Mouse (Mus musculus): ENCODE results near the gene Abca13. TPM values are rescaled to one million over a fixed set of nuclear protein-coding genes. Genes with fewer than 3 reads are reported as not detected.
"Not testable (repeated sequence)": the region's sequence is repeated elsewhere in the genome, so short reads cannot be mapped to it uniquely, and the experiment has no call there.

Abca13 gene
- polyA plus RNA-seq, 1 experiment from 2014 or later: 0.01 TPM

DNA sequence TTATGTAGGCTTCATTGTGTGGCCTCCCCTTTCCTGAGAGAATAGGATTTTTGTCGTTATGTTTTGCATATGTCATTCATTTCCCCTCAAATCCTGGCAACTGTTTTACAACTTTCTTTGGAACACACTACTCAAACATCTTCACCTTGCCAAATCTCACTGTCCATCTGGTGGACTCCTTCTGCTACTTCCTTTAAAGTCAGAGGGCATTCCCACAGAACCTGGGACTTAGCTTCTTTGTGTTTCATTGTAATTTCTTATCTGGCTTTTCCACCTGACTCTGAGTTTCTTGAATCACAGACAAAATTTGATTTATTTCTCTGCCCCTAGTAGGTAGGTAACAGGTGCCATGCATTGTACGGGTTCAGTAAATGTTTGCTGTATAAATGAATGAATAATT is 248.0 kb downstream of the Abca13 start:
- Histone ChIP-seq H3K9ac (replicated peaks) (no peak overlapping the region), H3K27ac (replicated peaks) (no peak overlapping the region), H3K4me2 (replicated peaks) (no peak overlapping the region), H3K4me1 (peaks cover 6% of the 10 kb centered on the region), H3K36me3 (no peaks in the 10 kb centered on the region), H3K27me3 (no peaks in the 10 kb centered on the region), H3K9me3 (no peaks in the 10 kb centered on the region), H3K4me3 (no peak overlapping the region)
- 61% methylated on average over 2 of the region's 2 CpGs for WGBS
- no peak for ATAC-seq (replicated peaks)

DNA sequence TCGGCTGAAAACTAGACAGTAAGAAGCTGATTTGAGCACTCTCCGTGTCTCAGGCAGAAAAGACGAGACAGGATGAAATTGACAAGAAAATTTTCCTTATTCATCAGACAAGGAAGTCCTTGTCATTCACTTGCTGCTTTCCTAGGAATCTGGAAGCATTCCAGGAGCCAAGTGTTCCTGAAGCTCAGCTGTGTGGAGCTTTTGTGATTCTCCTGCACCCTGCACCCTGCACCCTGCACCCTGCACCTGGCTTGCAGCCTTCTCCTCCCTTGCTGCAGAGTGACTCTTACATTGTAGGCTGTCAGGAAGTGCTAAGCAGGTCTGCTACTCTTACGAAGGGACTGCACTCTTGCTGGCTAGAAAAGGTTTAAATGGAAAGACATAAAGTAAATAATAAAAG is 249.4 kb downstream of the Abca13 start:
- Histone ChIP-seq H3K27ac (replicated peaks) (peak overlapping the region; percentile 36), H3K4me3 (no peak overlapping the region), H3K27me3 (no peaks in the 10 kb centered on the region), H3K4me2 (replicated peaks) (no peak overlapping the region), H3K4me1 (peaks cover 6% of the 10 kb centered on the region), H3K9ac (replicated peaks) (no peak overlapping the region), H3K36me3 (no peaks in the 10 kb centered on the region), H3K9me3 (no peaks in the 10 kb centered on the region)
- peak; percentile 80 for ATAC-seq (replicated peaks)
- 24% methylated on average over 4 of the region's 4 CpGs for WGBS

DNA sequence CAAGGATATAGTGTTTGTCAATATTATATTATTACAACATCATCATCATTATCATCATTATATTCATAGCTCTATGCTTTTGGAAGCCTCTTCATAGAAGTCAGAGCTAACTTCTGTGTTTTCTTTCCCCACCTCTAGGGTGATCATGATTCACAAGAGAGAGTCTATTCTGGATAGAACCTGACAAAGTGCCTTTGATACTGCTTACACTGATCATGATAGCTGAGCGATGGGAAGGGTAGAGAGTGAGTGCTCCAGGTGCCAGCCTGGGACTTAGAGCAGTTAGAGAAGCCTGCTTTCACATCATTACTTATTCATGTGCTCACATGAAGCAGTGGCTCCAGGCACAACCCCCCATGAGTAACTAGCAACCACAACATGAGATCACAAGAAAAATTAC is 280.7 kb downstream of the Abca13 start:
- ATAC-seq (replicated peaks): no peak
- Histone ChIP-seq H3K4me1 (no peaks in the 10 kb centered on the region), H3K36me3 (no peaks in the 10 kb centered on the region), H3K27me3 (no peaks in the 10 kb centered on the region), H3K9me3 (no peaks in the 10 kb centered on the region), H3K9ac (replicated peaks) (no peak overlapping the region), H3K27ac (replicated peaks) (no peak overlapping the region), H3K4me3 (no peak overlapping the region), H3K4me2 (replicated peaks) (no peak overlapping the region)
- 93% methylated on average over 1 of the region's 1 CpGs for WGBS

DNA sequence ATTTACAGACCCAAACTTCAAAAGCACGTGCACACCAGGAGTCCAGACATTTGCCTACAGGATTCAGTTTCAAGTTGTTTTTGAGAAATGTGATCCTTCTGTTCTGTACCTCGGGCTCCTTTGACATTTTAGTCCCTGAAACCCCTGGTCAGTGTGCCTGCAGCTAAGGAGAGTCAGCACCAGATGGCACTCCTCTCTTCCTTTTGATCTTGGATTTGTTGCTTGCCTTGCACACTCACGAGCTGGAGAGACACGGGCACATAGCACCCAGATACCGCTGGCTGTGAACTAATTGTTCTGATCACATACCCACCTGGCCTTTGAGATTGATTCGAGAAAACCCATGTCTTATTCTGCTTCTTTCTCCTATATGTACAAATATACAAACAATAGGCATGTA is 289.8 kb downstream of the Abca13 start:
- Histone ChIP-seq H3K4me3 (no peak overlapping the region), H3K27me3 (no peaks in the 10 kb centered on the region), H3K9ac (replicated peaks) (no peak overlapping the region), H3K27ac (replicated peaks) (no peak overlapping the region), H3K9me3 (no peaks in the 10 kb centered on the region), H3K36me3 (no peaks in the 10 kb centered on the region), H3K4me2 (replicated peaks) (no peak overlapping the region), H3K4me1 (no peaks in the 10 kb centered on the region)
- peak; percentile 64; the same call in 1 of the 2 replicates for ATAC-seq (replicated peaks)
- 20% methylated on average over 6 of the region's 6 CpGs for WGBS

DNA sequence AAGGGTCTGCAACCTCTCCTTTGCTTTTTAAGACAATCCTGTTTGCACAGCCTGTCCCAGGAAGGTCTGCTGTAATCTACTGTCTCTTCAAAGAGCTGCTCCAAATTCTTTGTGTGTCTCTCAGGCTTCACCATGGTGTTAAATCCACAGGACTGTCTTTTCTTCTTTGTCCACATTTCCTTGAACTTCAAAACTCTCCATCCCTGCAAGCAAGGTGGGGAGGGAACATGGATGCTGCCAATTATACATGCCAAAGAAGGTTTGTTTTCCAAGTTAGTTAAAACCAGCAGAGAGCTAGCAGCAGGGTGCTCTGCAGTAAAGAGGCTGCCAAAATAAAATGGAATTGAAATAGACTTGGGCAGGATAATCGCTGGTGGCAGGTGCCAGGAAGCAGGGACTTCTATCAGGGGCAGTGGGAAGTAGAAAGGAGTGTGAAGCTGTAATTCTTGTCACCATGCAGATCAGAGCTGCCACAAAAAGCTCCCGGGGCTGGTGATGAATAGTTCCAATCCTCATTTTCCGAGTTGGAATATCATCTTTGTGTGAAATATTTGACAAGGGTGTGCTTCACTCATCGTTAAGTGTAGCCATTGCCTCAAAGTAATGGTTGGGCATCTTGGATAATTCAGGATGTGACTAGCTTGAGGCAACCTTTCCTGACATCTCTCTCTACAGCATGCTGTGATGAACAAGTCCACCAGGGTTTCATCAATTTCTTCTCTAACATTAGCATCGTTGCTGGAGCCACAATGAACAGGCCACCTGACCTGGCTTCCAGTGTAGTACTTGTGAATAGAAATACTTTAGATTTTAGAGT is 308.8 kb downstream of the Abca13 start:
- Histone ChIP-seq H3K9ac (replicated peaks) (no peak overlapping the region), H3K27ac (replicated peaks) (peak overlapping the region; percentile 38; the same call in 1 of the 2 replicates), H3K4me1 (peaks cover 7% of the 10 kb centered on the region), H3K36me3 (no peaks in the 10 kb centered on the region), H3K4me3 (no peak overlapping the region), H3K4me2 (replicated peaks) (no peak overlapping the region), H3K9me3 (no peaks in the 10 kb centered on the region), H3K27me3 (no peaks in the 10 kb centered on the region)
- WGBS: 21% methylated on average over 5 of the region's 5 CpGs
- peak; percentile 87 for ATAC-seq (replicated peaks)

DNA sequence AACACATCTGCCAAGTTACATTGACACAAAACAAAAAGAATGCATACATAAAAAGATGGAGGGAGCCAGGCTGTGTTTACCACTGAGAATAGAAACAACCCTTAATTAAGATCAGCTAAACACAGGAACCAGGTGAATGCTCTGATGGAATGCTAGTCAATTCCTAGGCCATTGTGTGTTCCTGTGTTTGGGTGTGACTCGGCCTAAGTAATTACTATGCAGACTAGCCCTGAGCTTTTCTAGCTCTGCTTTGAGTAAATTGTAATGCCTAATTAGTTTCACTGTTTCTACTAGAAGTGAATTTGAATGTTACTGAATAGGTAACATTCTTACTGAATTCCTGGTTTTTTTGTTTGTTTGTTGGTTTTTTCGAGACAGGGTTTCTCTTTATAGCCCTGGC is 323.2 kb downstream of the Abca13 start:
- H3K27ac ChIP-seq (replicated peaks); H3K9ac ChIP-seq (replicated peaks); H3K4me3 ChIP-seq; H3K9me3 ChIP-seq; ATAC-seq (replicated peaks); H3K27me3 ChIP-seq; H3K36me3 ChIP-seq; H3K4me1 ChIP-seq; H3K4me2 ChIP-seq (replicated peaks): not testable (repeated sequence)
- WGBS: 36% methylated on average over 2 of the region's 2 CpGs

DNA sequence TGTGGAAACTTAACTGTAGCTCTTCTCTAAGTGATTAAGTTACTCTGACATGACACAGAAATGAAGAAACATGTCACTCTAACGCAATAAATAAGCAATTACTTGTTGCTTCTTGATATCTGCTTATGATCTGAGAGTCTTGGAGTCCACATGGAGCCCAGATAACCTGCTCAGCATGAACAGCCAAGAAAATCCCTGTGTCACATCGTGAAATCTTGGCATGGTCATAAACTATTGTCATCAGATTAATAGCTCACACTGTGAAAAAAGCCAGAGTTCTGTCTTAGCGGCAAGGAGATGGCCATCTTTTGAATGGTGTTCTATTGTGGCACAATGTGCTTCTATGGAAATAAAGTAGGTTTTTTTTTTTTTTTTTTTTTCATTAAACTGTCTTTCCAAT is 336.8 kb downstream of the Abca13 start:
- Histone ChIP-seq H3K27ac (replicated peaks) (no peak overlapping the region), H3K4me3 (no peak overlapping the region), H3K27me3 (no peaks in the 10 kb centered on the region), H3K9me3 (no peaks in the 10 kb centered on the region), H3K4me2 (replicated peaks) (no peak overlapping the region), H3K4me1 (no peaks in the 10 kb centered on the region), H3K9ac (replicated peaks) (no peak overlapping the region), H3K36me3 (no peaks in the 10 kb centered on the region)
- no peak for ATAC-seq (replicated peaks)
- WGBS: 80% methylated on average over 3 of the region's 3 CpGs

DNA sequence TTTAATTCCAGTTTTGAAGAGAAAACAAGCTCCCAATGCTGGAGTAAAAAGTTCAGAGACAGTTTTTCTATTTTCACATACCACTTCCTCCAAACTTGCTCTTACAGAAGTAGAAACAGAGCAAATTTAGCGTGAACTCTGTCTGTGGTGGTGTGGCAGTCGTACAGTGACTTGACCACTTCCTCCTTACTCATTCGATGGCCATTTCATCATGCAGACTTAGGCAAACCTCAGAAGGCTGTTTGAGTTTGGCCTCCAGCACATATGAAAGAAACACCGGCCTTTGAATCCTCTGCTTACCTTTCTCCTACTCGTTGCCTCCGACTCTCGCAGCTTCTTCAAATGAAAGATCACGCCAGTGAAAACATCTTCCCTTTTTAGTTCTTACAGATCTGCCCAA is 340.0 kb downstream of the Abca13 start:
- no peaks in the 10 kb centered on the region for H3K9me3 ChIP-seq
- no peak for ATAC-seq (replicated peaks)
- 90% methylated on average over 8 of the region's 8 CpGs for WGBS
- H3K27me3 ChIP-seq: no peaks in the 10 kb centered on the region
- H3K4me2 ChIP-seq (replicated peaks): no peak overlapping the region
- H3K9ac ChIP-seq (replicated peaks): no peak overlapping the region
- H3K4me1 ChIP-seq: no peaks in the 10 kb centered on the region
- no peak overlapping the region for H3K27ac ChIP-seq (replicated peaks)
- H3K4me3 ChIP-seq: no peak overlapping the region
- H3K36me3 ChIP-seq: no peaks in the 10 kb centered on the region

DNA sequence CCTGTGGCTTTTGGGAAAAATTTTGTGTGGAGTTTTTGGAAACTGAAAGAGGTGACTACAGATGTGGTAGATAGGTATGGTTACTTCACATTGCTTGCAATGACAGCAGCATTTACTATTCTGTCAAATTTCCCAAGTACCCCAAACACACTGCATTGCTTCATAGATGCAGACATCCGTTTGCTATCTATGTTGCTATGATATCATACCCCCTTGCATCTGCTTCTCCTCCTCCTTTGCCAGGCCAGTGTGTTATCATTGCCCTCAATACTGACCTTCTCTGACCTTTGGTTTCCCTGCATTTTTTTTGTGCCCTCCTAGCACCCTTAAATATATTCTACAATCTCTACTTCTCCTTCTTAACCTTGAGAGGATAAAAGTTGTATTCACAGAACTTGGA is 341.4 kb downstream of the Abca13 start:
- Histone ChIP-seq H3K9ac (replicated peaks) (no peak overlapping the region), H3K4me1 (no peaks in the 10 kb centered on the region), H3K4me3 (no peak overlapping the region), H3K9me3 (no peaks in the 10 kb centered on the region), H3K4me2 (replicated peaks) (no peak overlapping the region), H3K27me3 (no peaks in the 10 kb centered on the region), H3K27ac (replicated peaks) (no peak overlapping the region), H3K36me3 (no peaks in the 10 kb centered on the region)
- no peak for ATAC-seq (replicated peaks)
- WGBS: 82% methylated on average over 1 of the region's 1 CpGs

DNA sequence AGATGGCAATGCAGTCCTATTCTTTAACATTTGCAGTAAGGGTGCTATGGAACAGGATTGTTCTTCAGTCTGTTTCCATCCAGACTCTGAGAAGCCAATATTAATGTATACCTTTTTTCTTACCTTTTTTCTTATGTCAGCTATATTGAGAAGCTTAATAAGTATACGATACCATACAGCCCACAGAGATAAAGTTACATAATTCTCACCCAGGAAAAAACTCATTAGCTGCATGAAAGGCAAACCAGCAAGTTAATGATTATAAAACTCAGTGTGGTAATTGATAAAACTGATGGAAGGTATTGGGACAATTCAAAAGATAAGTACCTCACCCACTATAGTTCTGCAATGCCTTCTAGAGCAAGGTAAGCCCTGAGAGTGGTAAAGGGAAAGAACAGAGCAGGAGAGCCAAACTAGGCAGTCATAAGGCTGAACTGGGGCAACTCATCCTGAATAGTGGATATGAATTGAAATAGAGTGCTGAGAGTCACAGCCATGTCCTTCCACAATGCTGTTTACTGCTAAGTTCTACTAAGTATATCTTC is 342.0 kb downstream of the Abca13 start:
- no peaks in the 10 kb centered on the region for H3K36me3 ChIP-seq
- no peaks in the 10 kb centered on the region for H3K9me3 ChIP-seq
- H3K4me2 ChIP-seq (replicated peaks): no peak overlapping the region
- no peak overlapping the region for H3K27ac ChIP-seq (replicated peaks)
- WGBS: 97% methylated on average over 1 of the region's 1 CpGs
- H3K9ac ChIP-seq (replicated peaks): no peak overlapping the region
- no peak overlapping the region for H3K4me3 ChIP-seq
- no peaks in the 10 kb centered on the region for H3K27me3 ChIP-seq
- H3K4me1 ChIP-seq: no peaks in the 10 kb centered on the region
- no peak for ATAC-seq (replicated peaks)

DNA sequence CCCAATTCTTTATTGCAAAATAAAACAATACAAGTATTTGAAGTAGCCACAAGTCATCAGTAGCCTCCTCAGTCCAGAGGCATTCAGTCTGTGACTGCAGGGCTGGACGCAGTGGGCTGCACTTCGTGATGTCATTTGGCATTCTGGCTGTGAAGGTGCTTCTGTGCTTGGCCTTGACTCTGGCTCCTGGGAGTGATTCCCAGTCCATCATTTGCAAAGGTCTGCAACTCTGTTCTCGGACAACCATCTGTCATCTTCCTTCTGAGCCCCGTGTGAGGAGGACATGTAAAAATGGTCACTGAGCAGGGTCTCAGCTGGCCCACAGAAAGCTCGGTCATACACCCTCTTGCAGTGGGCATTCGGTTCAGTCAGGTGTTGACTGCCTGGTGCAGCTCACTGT is 345.1 kb downstream of the Abca13 start:
- Histone ChIP-seq H3K9me3 (no peaks in the 10 kb centered on the region; the same call in 1 of the 2 replicates), H3K27ac (replicated peaks) (no peak overlapping the region), H3K9ac (replicated peaks) (no peak overlapping the region), H3K4me2 (replicated peaks) (no peak overlapping the region), H3K36me3 (no peaks in the 10 kb centered on the region), H3K4me3 (no peak overlapping the region), H3K27me3 (no peaks in the 10 kb centered on the region), H3K4me1 (no peaks in the 10 kb centered on the region)
- 69% methylated on average over 6 of the region's 6 CpGs for WGBS
- ATAC-seq (replicated peaks): no peak

DNA sequence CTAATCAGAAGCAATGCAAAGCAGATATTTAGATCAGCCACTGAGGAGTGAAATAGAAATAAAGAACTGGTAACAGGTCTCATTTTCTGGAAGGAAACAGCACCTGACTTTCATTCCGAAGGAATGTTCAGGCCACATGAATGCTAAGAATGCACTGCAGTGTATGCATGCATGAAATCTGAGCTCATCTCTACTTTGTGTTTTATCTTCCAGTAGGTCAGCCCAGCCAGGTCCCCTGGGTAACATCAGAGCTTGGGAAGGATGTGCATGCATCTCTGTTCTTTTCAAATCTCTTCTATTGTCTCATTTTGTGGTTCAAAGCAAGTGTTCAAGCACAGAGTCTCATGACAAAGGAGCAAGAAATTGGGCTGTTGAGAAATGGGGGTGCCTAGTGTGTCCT is 346.6 kb downstream of the Abca13 start:
- 80% methylated on average over 1 of the region's 1 CpGs for WGBS
- Histone ChIP-seq H3K36me3 (no peaks in the 10 kb centered on the region), H3K27ac (replicated peaks) (no peak overlapping the region), H3K9me3 (no peaks in the 10 kb centered on the region; the same call in 1 of the 2 replicates), H3K4me3 (no peak overlapping the region), H3K9ac (replicated peaks) (no peak overlapping the region), H3K4me1 (no peaks in the 10 kb centered on the region), H3K27me3 (no peaks in the 10 kb centered on the region), H3K4me2 (replicated peaks) (no peak overlapping the region)
- no peak for ATAC-seq (replicated peaks)

DNA sequence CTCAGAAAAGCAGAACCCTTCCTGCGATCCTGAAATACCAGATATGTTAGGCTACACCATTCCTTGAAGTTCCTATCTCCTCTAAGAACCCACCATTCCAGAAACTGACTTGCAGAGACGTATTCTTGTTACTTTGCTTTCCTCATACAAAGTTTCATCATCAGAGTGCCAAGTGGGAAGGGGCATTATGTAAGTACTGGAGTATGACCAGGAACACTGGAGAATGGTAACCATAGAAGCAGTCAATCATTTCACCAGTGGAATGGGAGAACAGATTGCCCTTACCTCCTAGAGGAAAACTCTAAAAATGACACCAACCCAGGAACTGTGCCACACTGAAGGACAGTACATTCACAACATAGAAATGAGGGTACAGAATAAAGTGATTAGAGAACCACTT is 368.3 kb downstream of the Abca13 start:
- WGBS: 92% methylated on average over 2 of the region's 2 CpGs
- Histone ChIP-seq H3K36me3 (no peaks in the 10 kb centered on the region), H3K4me2 (replicated peaks) (no peak overlapping the region), H3K27ac (replicated peaks) (no peak overlapping the region), H3K9ac (replicated peaks) (no peak overlapping the region), H3K4me1 (no peaks in the 10 kb centered on the region), H3K4me3 (no peak overlapping the region), H3K27me3 (no peaks in the 10 kb centered on the region), H3K9me3 (no peaks in the 10 kb centered on the region)
- ATAC-seq (replicated peaks): no peak
